Mouse (Mus musculus): ENCODE measurements around the gene Fcer1g. TPM values are rescaled to one million over a fixed set of nuclear protein-coding genes. Genes with fewer than 3 reads are reported as not detected.

Fcer1g gene
- polyA plus RNA-seq, 1 experiment from 2014 or later = 27.3 TPM

GRCm38 (mm10) chr1:171234538-171234937 lies 373 bp upstream of the Fcer1g start:
- Histone ChIP-seq H3K9ac (no peak overlapping the region), H3K27me3 (replicated peaks) (no peaks in the 10 kb centered on the region), H3K4me3 (no peak overlapping the region), H3K27ac (no peak overlapping the region), H3K4me1 (no peaks in the 10 kb centered on the region), H3K4me2 (no peak overlapping the region), H3K36me3 (replicated peaks) (peaks cover 52% of the 10 kb centered on the region), H3K9me3 (no peaks in the 10 kb centered on the region)
- ATAC-seq (replicated peaks) = no peak
- 95% methylated on average over 4 of the region's 4 CpGs for WGBS

GRCm38 (mm10) chr1:171232800-171233730 lies 1.1 kb downstream of the Fcer1g start:
- Histone ChIP-seq H3K4me3 (no peak overlapping the region), H3K36me3 (replicated peaks) (peaks cover 43% of the 10 kb centered on the region), H3K4me2 (no peak overlapping the region), H3K9me3 (no peaks in the 10 kb centered on the region), H3K27ac (no peak overlapping the region), H3K4me1 (no peaks in the 10 kb centered on the region), H3K9ac (no peak overlapping the region), H3K27me3 (replicated peaks) (no peaks in the 10 kb centered on the region)
- ATAC-seq (replicated peaks) = no peak
- 81% methylated on average over 12 of the region's 12 CpGs for WGBS

- no peak overlapping the region for H3K4me3 ChIP-seq
- WGBS = 93% methylated on average over 5 of the region's 5 CpGs
- no peaks in the 10 kb centered on the region for H3K9me3 ChIP-seq
- no peak overlapping the region for H3K9ac ChIP-seq
- H3K4me2 ChIP-seq = no peak overlapping the region
- no peak for ATAC-seq (replicated peaks)
- H3K27ac ChIP-seq = no peak overlapping the region
- H3K36me3 ChIP-seq (replicated peaks) = peaks cover 35% of the 10 kb centered on the region
- no peaks in the 10 kb centered on the region for H3K4me1 ChIP-seq
- no peaks in the 10 kb centered on the region for H3K27me3 ChIP-seq (replicated peaks)
Measured at GRCm38 (mm10) chr1:171232348-171232747, 1.8 kb downstream of the Fcer1g start.

- 67% methylated on average over 4 of the region's 4 CpGs for WGBS
Measured at GRCm38 (mm10) chr1:171231844-171232243, 2.3 kb downstream of the Fcer1g start.

GRCm38 (mm10) chr1:171230215-171230614 lies 4.0 kb downstream of the Fcer1g start:
- Histone ChIP-seq H3K4me2 (no peak overlapping the region), H3K9ac (no peak overlapping the region)
- 50% methylated on average over 3 of the region's 3 CpGs for WGBS

More at GRCm38 (mm10) chr1:171231844-171232243, 2.3 kb downstream of the Fcer1g start:
- no peaks in the 10 kb centered on the region for H3K27me3 ChIP-seq (replicated peaks)
- no peak for ATAC-seq (replicated peaks)
- H3K9ac ChIP-seq = no peak overlapping the region
- no peak overlapping the region for H3K4me3 ChIP-seq
- H3K27ac ChIP-seq = no peak overlapping the region
- peaks cover 30% of the 10 kb centered on the region for H3K36me3 ChIP-seq (replicated peaks)
- H3K4me1 ChIP-seq = no peaks in the 10 kb centered on the region
- H3K9me3 ChIP-seq = no peaks in the 10 kb centered on the region
- no peak overlapping the region for H3K4me2 ChIP-seq

GRCm38 (mm10) chr1:171229750-171230149 lies 4.4 kb downstream of the Fcer1g start:
- no peak overlapping the region for H3K4me3 ChIP-seq
- no peak overlapping the region for H3K4me2 ChIP-seq
- WGBS = 22% methylated on average over 6 of the region's 6 CpGs
- no peaks in the 10 kb centered on the region for H3K9me3 ChIP-seq
- no peak overlapping the region for H3K9ac ChIP-seq
- H3K27ac ChIP-seq = no peak overlapping the region
- H3K4me1 ChIP-seq = no peaks in the 10 kb centered on the region
- no peaks in the 10 kb centered on the region for H3K27me3 ChIP-seq (replicated peaks)
- ATAC-seq (replicated peaks) = no peak
- H3K36me3 ChIP-seq (replicated peaks) = peaks cover 13% of the 10 kb centered on the region

More at GRCm38 (mm10) chr1:171230215-171230614, 4.0 kb downstream of the Fcer1g start:
- Histone ChIP-seq H3K36me3 (replicated peaks) (peaks cover 17% of the 10 kb centered on the region), H3K27me3 (replicated peaks) (no peaks in the 10 kb centered on the region), H3K4me3 (no peak overlapping the region), H3K9me3 (no peaks in the 10 kb centered on the region), H3K27ac (no peak overlapping the region), H3K4me1 (no peaks in the 10 kb centered on the region)
- ATAC-seq (replicated peaks) = no peak

- WGBS = 88% methylated on average over 1 of the region's 1 CpGs
- no peak overlapping the region for H3K27ac ChIP-seq
- no peaks in the 10 kb centered on the region for H3K9me3 ChIP-seq
- H3K9ac ChIP-seq = no peak overlapping the region
- no peaks in the 10 kb centered on the region for H3K36me3 ChIP-seq (replicated peaks)
- H3K4me1 ChIP-seq = peaks cover 4% of the 10 kb centered on the region
- no peak overlapping the region for H3K4me2 ChIP-seq
- H3K27me3 ChIP-seq (replicated peaks) = no peaks in the 10 kb centered on the region
- H3K4me3 ChIP-seq = no peak overlapping the region
- no peak for ATAC-seq (replicated peaks)
Measured at GRCm38 (mm10) chr1:171227879-171228278, 6.3 kb downstream of the Fcer1g start.

GRCm38 (mm10) chr1:171226780-171227179 lies 7.4 kb downstream of the Fcer1g start:
- no peak overlapping the region for H3K27ac ChIP-seq
- WGBS = 45% methylated on average over 4 of the region's 4 CpGs
- peaks cover 8% of the 10 kb centered on the region for H3K4me1 ChIP-seq
- no peaks in the 10 kb centered on the region for H3K9me3 ChIP-seq
- no peaks in the 10 kb centered on the region for H3K36me3 ChIP-seq (replicated peaks)
- H3K4me2 ChIP-seq = no peak overlapping the region
- H3K4me3 ChIP-seq = no peak overlapping the region
- no peaks in the 10 kb centered on the region for H3K27me3 ChIP-seq (replicated peaks)
- ATAC-seq (replicated peaks) = no peak
- no peak overlapping the region for H3K9ac ChIP-seq

- Histone ChIP-seq H3K9me3 (no peaks in the 10 kb centered on the region), H3K36me3 (replicated peaks) (peaks cover under 1% of the 10 kb centered on the region; the same call in 1 of the 2 replicates), H3K27ac (no peak within 1 kb of the TSS), H3K4me1 (peaks cover 20% of the 10 kb centered on the region), H3K4me2 (no peak within 1 kb of the TSS), H3K27me3 (replicated peaks) (no peaks in the 10 kb centered on the region), H3K4me3 (no peak within 1 kb of the TSS), H3K9ac (no peak within 1 kb of the TSS)
- ATAC-seq (replicated peaks) = no peak
- WGBS = 82% methylated on average over 5 of the region's 5 CpGs
Measured at GRCm38 (mm10) chr1:171224857-171225256, 9.3 kb downstream of the Fcer1g start, which contains the start of gene Apoa2. Gene Apoa2 (plus strand): TSS chr1:171225054.

- Histone ChIP-seq H3K4me3 (no peak overlapping the region), H3K9ac (no peak overlapping the region), H3K27ac (no peak overlapping the region), H3K36me3 (replicated peaks) (peaks cover 3% of the 10 kb centered on the region; the same call in 1 of the 2 replicates), H3K9me3 (no peaks in the 10 kb centered on the region), H3K27me3 (replicated peaks) (no peaks in the 10 kb centered on the region), H3K4me2 (no peak overlapping the region), H3K4me1 (peaks cover 20% of the 10 kb centered on the region)
- WGBS = 96% methylated on average over 2 of the region's 2 CpGs
- ATAC-seq (replicated peaks) = no peak
Measured at GRCm38 (mm10) chr1:171223796-171224195, 10.4 kb downstream of the Fcer1g start.

- H3K4me3 ChIP-seq = no peak overlapping the region
- peak overlapping the region; percentile 70; the same call in 1 of the 2 replicates for H3K27ac ChIP-seq
- peaks cover 5% of the 10 kb centered on the region; the same call in 1 of the 2 replicates for H3K36me3 ChIP-seq (replicated peaks)
- no peaks in the 10 kb centered on the region for H3K9me3 ChIP-seq
- no peak for ATAC-seq (replicated peaks)
- no peak overlapping the region for H3K9ac ChIP-seq
- H3K4me1 ChIP-seq = peaks cover 20% of the 10 kb centered on the region
- H3K27me3 ChIP-seq (replicated peaks) = no peaks in the 10 kb centered on the region
- WGBS = 84% methylated on average over 6 of the region's 6 CpGs
- H3K4me2 ChIP-seq = peak overlapping the region; percentile 50
Measured at GRCm38 (mm10) chr1:171223168-171223567, 11.0 kb downstream of the Fcer1g start.

GRCm38 (mm10) chr1:171222238-171223155 lies 11.7 kb downstream of the Fcer1g start, which contains the start of gene Tomm40l:
Gene Tomm40l (minus strand): TSS chr1:171222514.
- Histone ChIP-seq H3K4me3 (peak within 1 kb of the TSS; percentile 69), H3K4me2 (peak within 1 kb of the TSS; percentile 78), H3K9me3 (no peaks in the 10 kb centered on the region), H3K27me3 (replicated peaks) (no peaks in the 10 kb centered on the region), H3K27ac (peak within 1 kb of the TSS; percentile 70), H3K4me1 (peaks cover 20% of the 10 kb centered on the region), H3K36me3 (replicated peaks) (peaks cover 5% of the 10 kb centered on the region; the same call in 1 of the 2 replicates), H3K9ac (peak within 1 kb of the TSS; percentile 54)
- WGBS = 1% methylated on average over 28 of the region's 28 CpGs
- peak; percentile 97 for ATAC-seq (replicated peaks)

Data from midbrain, embryonic 15.5 days (tissue).